Mouse (Mus musculus): ENCODE results near the gene Klhdc1.

DNA sequence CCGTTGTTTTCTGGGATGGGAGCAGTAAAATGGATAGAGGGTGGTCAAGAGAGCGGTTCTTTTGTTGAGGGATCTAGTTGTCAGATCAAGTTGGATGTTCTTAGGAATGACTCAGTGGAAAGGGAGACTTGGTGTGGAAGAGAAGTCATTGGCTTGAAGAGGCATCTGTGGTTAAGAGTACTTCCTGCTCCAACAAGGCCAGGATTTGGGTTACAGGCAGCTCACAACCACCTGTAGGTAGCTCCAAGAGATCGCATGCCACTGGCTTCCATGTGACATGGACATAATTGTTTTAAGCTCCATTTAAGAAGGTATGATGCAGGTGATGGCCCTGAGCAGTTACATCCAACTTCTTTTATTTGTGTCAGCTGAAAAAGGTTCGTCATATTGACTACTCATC, 8.8 kb downstream of the Klhdc1 start:
- no peak for TF ChIP-seq POLR2A (IDR thresholded peaks at IDR 0.05; ENCODE audit: low read depth, low read length)
- no peak for TF ChIP-seq CTCF (IDR thresholded peaks at IDR 0.05; ENCODE audit: extremely low read depth, insufficient read depth, insufficient read length, insufficient replicate concordance)

Measured in spleen, adult 2 months (tissue).